Mouse (Mus musculus) thymus, postnatal 25 days (tissue): Measurements from ENCODE around the gene Olfr1028.

Source experiments
- DNase-seq: peaks from one replicate; pipeline ENCODE4 v3.0.0; 2022

Olfr1028 gene

DNA sequence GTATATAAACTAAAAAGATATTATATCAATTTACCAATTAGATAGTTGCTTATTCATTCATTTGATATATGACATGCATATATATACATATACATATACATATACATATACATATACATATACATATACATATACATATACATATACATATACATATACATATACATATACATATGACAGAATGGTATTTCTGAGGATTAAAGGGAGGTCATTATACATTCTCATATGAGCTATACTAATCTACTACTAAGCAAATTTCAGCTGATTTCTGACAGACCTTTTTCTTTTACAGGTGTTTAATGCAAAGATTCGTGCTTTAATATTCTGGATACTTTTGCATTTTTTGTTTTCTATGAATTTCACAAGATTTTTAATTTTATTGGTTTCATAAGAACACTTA, at the start of gene Olfr1028:
TSS of gene Olfr1028 (plus strand) at position 301 of the 400 bp plus-strand sequence.
- no peak for DNase-seq

- DNase-seq, result no peak
These were observed 45.3 kb upstream of the Olfr1028 start, which contains the start of gene Olfr1024 for GRCm38 (mm10) chr2:85904952-85905351. TSS of gene Olfr1024 (minus strand) at chr2:85905052.

GRCm38 (mm10) chr2:85913197-85913596, 37.0 kb upstream of the Olfr1028 start:
- DNase-seq, result no peak

DNA sequence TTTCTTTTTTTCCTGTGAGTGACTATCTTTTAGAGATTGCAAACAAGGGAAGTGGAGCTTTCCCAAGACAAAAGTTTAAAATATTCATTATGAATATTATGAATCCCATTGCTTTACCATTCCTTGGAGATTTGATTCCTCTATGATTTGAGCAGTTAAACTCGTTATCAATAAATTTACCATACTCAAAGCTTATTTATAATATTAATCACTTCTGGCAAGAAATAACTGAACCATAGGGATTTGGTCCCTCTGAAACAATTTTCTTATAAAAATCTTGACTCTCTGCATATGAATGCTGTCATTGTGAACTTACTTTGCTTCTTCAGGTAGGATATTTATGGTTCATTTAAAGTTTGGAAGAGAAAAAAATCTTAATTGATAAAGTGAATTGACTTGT, 35.3 kb upstream of the Olfr1028 start, which contains the start of gene Olfr1025-ps1:
TSS of gene Olfr1025-ps1 (plus strand) at position 301 of the 400 bp plus-strand sequence.
- DNase-seq, result no peak

- no peak for DNase-seq
These were observed 29.0 kb upstream of the Olfr1028 start, which contains the start of gene Olfr1026 for GRCm38 (mm10) chr2:85921258-85921657. TSS of gene Olfr1026 (plus strand) at chr2:85921558.

DNA sequence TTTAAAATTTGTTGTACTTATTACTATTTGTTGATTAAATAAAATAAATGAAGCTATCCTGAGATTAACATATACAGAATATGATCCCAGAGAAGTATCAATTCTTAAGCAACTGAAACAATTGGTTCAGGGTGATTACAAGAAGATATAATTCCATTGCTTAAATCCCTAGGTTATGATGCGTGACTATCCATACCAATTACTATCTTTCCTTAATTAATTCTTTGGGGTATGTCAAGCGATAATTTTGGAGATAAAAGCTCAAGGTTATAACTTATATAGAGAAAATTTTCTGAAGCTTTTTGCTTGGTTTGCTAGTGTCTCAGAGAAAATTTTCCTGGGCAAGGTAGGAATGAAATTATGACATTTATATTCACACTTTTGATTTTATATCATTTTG, 23.4 kb downstream of the Olfr1028 start, which contains the start of gene Olfr1029:
TSS of gene Olfr1029 (plus strand) at position 301 of the 400 bp plus-strand sequence.
- DNase-seq, result no peak

GRCm38 (mm10) chr2:85978976-85979375, 28.7 kb downstream of the Olfr1028 start, which contains the start of gene Olfr1030:
TSS of gene Olfr1030 (plus strand) at chr2:85979276.
- no peak for DNase-seq

- no peak for DNase-seq
These were observed 39.8 kb downstream of the Olfr1028 start, which contains the start of gene Olfr1031 for GRCm38 (mm10) chr2:85990004-85990403. TSS of gene Olfr1031 (plus strand) at chr2:85990304.
